Mouse (Mus musculus) adrenal gland, adult 2 months (tissue): ENCODE measurements around the gene Arhgdib. TPM values are rescaled to one million over a fixed set of nuclear protein-coding genes. Genes with fewer than 3 reads are reported as not detected.

ENCODE experiments used
- DNase-seq: peaks from one replicate; pipeline ENCODE4 v3.0.0; 2021
- polyA plus RNA-seq: library from polyadenylated mRNA; depleted of rRNA; stranded (reverse); fragments of >200 nt; gene quantifications from 2 replicates; pipeline ENCODE4 v1.2.3, GENCODE M21; 2012
- total RNA-seq, 2 experiments: library from RNA; stranded (reverse); gene quantifications; 2 replicates each; pipeline ENCODE4 v1.2.3; 2021

Gene Arhgdib
- total and polyA plus RNA-seq, 3 experiments = 12.1 to 32.7 (median 24.7) TPM

GRCm38 (mm10) chr6:136920320-136921257 lies 21.1 kb downstream of the Arhgdib start:
- peak; percentile 62 for DNase-seq

GRCm38 (mm10) chr6:136917885-136918284 lies 23.8 kb downstream of the Arhgdib start:
- no peak for DNase-seq

- no peak for DNase-seq
Measured at GRCm38 (mm10) chr6:136915721-136916395, 25.8 kb downstream of the Arhgdib start.

GRCm38 (mm10) chr6:136914234-136914633 lies 27.5 kb downstream of the Arhgdib start:
- no peak for DNase-seq

GRCm38 (mm10) chr6:136913384-136914126 lies 28.1 kb downstream of the Arhgdib start:
- DNase-seq = peak; percentile 44

- no peak for DNase-seq
Measured at GRCm38 (mm10) chr6:136912751-136913265, 28.9 kb downstream of the Arhgdib start.

GRCm38 (mm10) chr6:136910247-136910890 lies 31.3 kb downstream of the Arhgdib start:
- DNase-seq = no peak

GRCm38 (mm10) chr6:136906937-136907293 lies 34.8 kb downstream of the Arhgdib start:
- no peak for DNase-seq

GRCm38 (mm10) chr6:136906283-136906936 lies 35.3 kb downstream of the Arhgdib start:
- no peak for DNase-seq

- DNase-seq = no peak
Measured at GRCm38 (mm10) chr6:136903885-136904470, 37.7 kb downstream of the Arhgdib start.

GRCm38 (mm10) chr6:136902527-136902926 lies 39.2 kb downstream of the Arhgdib start:
- DNase-seq = no peak

GRCm38 (mm10) chr6:136901010-136901409 lies 40.7 kb downstream of the Arhgdib start:
- no peak for DNase-seq

GRCm38 (mm10) chr6:136900369-136901009 lies 41.2 kb downstream of the Arhgdib start:
- DNase-seq = no peak

GRCm38 (mm10) chr6:136898954-136899353 lies 42.7 kb downstream of the Arhgdib start:
- DNase-seq = no peak

GRCm38 (mm10) chr6:136898222-136898621 lies 43.5 kb downstream of the Arhgdib start:
- no peak for DNase-seq

GRCm38 (mm10) chr6:136897789-136898188 lies 43.9 kb downstream of the Arhgdib start:
- no peak for DNase-seq

- DNase-seq = no peak
Measured at GRCm38 (mm10) chr6:136894532-136895339, 47.0 kb downstream of the Arhgdib start.

GRCm38 (mm10) chr6:136892002-136892401 lies 49.7 kb downstream of the Arhgdib start:
- DNase-seq = no peak

GRCm38 (mm10) chr6:136889554-136889953 lies 52.1 kb downstream of the Arhgdib start:
- no peak for DNase-seq
